Mouse (Mus musculus) forebrain, embryonic 12.5 days (tissue): ENCODE measurements around the gene Dapl1. TPM values are rescaled to one million over a fixed set of nuclear protein-coding genes. Genes with fewer than 3 reads are reported as not detected.

Experiments used
- ATAC-seq: fragments of 200-750 bp; cut with Nextera tagmentation; 2 replicates; pipeline ENCODE4 v1.8.0; 2017; ENCODE audit warnings: moderate TSS enrichment; ENCODE audit not compliant: low FRiP score
- H3K27ac ChIP-seq: fragments of 300-500 bp; sonication (generic); 2 replicates; pipeline ENCODE4 v1.5.1; 2016; ENCODE audit warnings: mild to moderate bottlenecking
- H3K27me3 ChIP-seq: fragments of 300-500 bp; sonication (generic); 2 replicates; pipeline ENCODE4 v1.6.1; 2016; ENCODE audit warnings: mild to moderate bottlenecking
- H3K36me3 ChIP-seq: fragments of 300-500 bp; sonication (generic); replicated peaks from 2 replicates; pipeline ENCODE4 v1.6.1; 2016; ENCODE audit warnings: mild to moderate bottlenecking
- H3K4me1 ChIP-seq: fragments of 300-500 bp; sonication (generic); 2 replicates; pipeline ENCODE4 v1.6.1; 2016
- H3K4me2 ChIP-seq: fragments of 300-500 bp; sonication (generic); 2 replicates; pipeline ENCODE4 v1.6.1; 2016; ENCODE audit warnings: mild to moderate bottlenecking, moderate library complexity
- H3K4me3 ChIP-seq: fragments of 300-500 bp; sonication (generic); replicated peaks from 2 replicates; pipeline ENCODE4 v1.5.1; 2016; ENCODE audit warnings: mild to moderate bottlenecking
- H3K9ac ChIP-seq: fragments of 300-500 bp; sonication (generic); 2 replicates; pipeline ENCODE4 v1.6.1; 2016; ENCODE audit warnings: mild to moderate bottlenecking
- H3K9me3 ChIP-seq: fragments of 300-500 bp; sonication (generic); 2 replicates; pipeline ENCODE4 v1.6.1; 2016
- WGBS: fragments of 180-500 bp; shearing (Covaris S2); methylation state at CpG from one replicate; pipeline ENCODE4 v1.1.7; 2016; 5-methylcytosine and 5-hydroxymethylcytosine counted together
- polyA plus RNA-seq: library from polyadenylated mRNA; unstranded; fragments of >200 nt; fragmentation: Nextera tagmentation; extraction: Ambion mirVana; gene quantifications from 2 replicates; pipeline ENCODE4 v1.2.1, GENCODE M21; 2016

The Dapl1 gene
- polyA plus RNA-seq, 1 experiment from 2014 or later: 0.61 TPM

GRCm38 (mm10) chr2:59523526-59523925 lies 39.1 kb downstream of the Dapl1 start:
- 86% methylated on average over 3 of the region's 3 CpGs for WGBS
- ATAC-seq: no peak
- 0 out of 2 replicates have a peak, but pooled peaks cover 6% of the 10 kb centered on the region for H3K4me1 ChIP-seq
- no peaks in the 10 kb centered on the region for H3K9me3 ChIP-seq
- H3K27ac ChIP-seq: no peak overlapping the region
- H3K4me2 ChIP-seq: no peak overlapping the region
- H3K9ac ChIP-seq: no peak overlapping the region
- H3K36me3 ChIP-seq: no peaks in the 10 kb centered on the region
- H3K4me3 ChIP-seq: no peak overlapping the region
- H3K27me3 ChIP-seq: peaks cover 4% of the 10 kb centered on the region; the same call in 1 of the 2 replicates

GRCm38 (mm10) chr2:59526893-59527292 lies 42.4 kb downstream of the Dapl1 start:
- no peak overlapping the region for H3K9ac ChIP-seq
- no peak overlapping the region for H3K27ac ChIP-seq
- no peak overlapping the region for H3K4me3 ChIP-seq
- H3K9me3 ChIP-seq: no peaks in the 10 kb centered on the region
- ATAC-seq: no peak
- H3K4me2 ChIP-seq: no peak overlapping the region
- no peaks in the 10 kb centered on the region; the same call in 1 of the 2 replicates for H3K27me3 ChIP-seq
- WGBS: 77% methylated on average over 9 of the region's 9 CpGs
- peaks cover 16% of the 10 kb centered on the region for H3K4me1 ChIP-seq
- no peaks in the 10 kb centered on the region for H3K36me3 ChIP-seq

- no peak for ATAC-seq
Observed at GRCm38 (mm10) chr2:59529574-59530080, 45.2 kb downstream of the Dapl1 start.

GRCm38 (mm10) chr2:59530811-59531210 lies 46.4 kb downstream of the Dapl1 start:
- 91% methylated on average over 3 of the region's 3 CpGs for WGBS

More at GRCm38 (mm10) chr2:59529574-59530080, 45.2 kb downstream of the Dapl1 start:
- no peak overlapping the region for H3K4me3 ChIP-seq
- H3K36me3 ChIP-seq: no peaks in the 10 kb centered on the region
- H3K27ac ChIP-seq: no peak overlapping the region
- no peaks in the 10 kb centered on the region for H3K9me3 ChIP-seq
- H3K27me3 ChIP-seq: no peaks in the 10 kb centered on the region
- no peak overlapping the region for H3K4me2 ChIP-seq
- H3K9ac ChIP-seq: no peak overlapping the region
- 32% methylated on average over 17 of the region's 17 CpGs for WGBS
- H3K4me1 ChIP-seq: peaks cover 10% of the 10 kb centered on the region

GRCm38 (mm10) chr2:59532999-59533398 lies 48.5 kb downstream of the Dapl1 start:
- Histone ChIP-seq H3K27ac (no peak overlapping the region), H3K9ac (no peak overlapping the region), H3K4me2 (no peak overlapping the region), H3K9me3 (no peaks in the 10 kb centered on the region), H3K36me3 (no peaks in the 10 kb centered on the region), H3K27me3 (no peaks in the 10 kb centered on the region), H3K4me1 (peaks cover 10% of the 10 kb centered on the region), H3K4me3 (no peak overlapping the region)
- 79% methylated on average over 3 of the region's 3 CpGs for WGBS
- ATAC-seq: no peak

More at GRCm38 (mm10) chr2:59530811-59531210, 46.4 kb downstream of the Dapl1 start:
- no peak for ATAC-seq
- no peak overlapping the region for H3K4me2 ChIP-seq
- no peaks in the 10 kb centered on the region for H3K27me3 ChIP-seq
- H3K4me3 ChIP-seq: no peak overlapping the region
- no peaks in the 10 kb centered on the region for H3K36me3 ChIP-seq
- H3K27ac ChIP-seq: no peak overlapping the region
- H3K9me3 ChIP-seq: no peaks in the 10 kb centered on the region
- H3K4me1 ChIP-seq: peaks cover 10% of the 10 kb centered on the region
- H3K9ac ChIP-seq: no peak overlapping the region

GRCm38 (mm10) chr2:59533504-59533903 lies 49.1 kb downstream of the Dapl1 start:
- no peaks in the 10 kb centered on the region for H3K36me3 ChIP-seq
- H3K4me3 ChIP-seq: no peak overlapping the region
- no peaks in the 10 kb centered on the region for H3K9me3 ChIP-seq
- ATAC-seq: no peak
- H3K4me2 ChIP-seq: no peak overlapping the region
- no peak overlapping the region for H3K27ac ChIP-seq
- 89% methylated on average over 10 of the region's 10 CpGs for WGBS
- peaks cover 10% of the 10 kb centered on the region for H3K4me1 ChIP-seq
- H3K27me3 ChIP-seq: no peaks in the 10 kb centered on the region
- H3K9ac ChIP-seq: no peak overlapping the region

- Histone ChIP-seq H3K9me3 (no peaks in the 10 kb centered on the region), H3K27me3 (no peaks in the 10 kb centered on the region), H3K4me1 (peaks cover 10% of the 10 kb centered on the region), H3K9ac (no peak overlapping the region), H3K36me3 (no peaks in the 10 kb centered on the region), H3K4me3 (no peak overlapping the region), H3K27ac (no peak overlapping the region), H3K4me2 (no peak overlapping the region)
- no peak for ATAC-seq
- 84% methylated on average over 15 of the region's 15 CpGs for WGBS
Observed at GRCm38 (mm10) chr2:59533971-59534748, 49.7 kb downstream of the Dapl1 start.

- WGBS: 89% methylated on average over 2 of the region's 2 CpGs
- H3K27me3 ChIP-seq: no peaks in the 10 kb centered on the region
- 0 out of 2 replicates have a peak, but pooled peaks cover 4% of the 10 kb centered on the region for H3K4me1 ChIP-seq
- no peak overlapping the region for H3K27ac ChIP-seq
- H3K4me3 ChIP-seq: no peak overlapping the region
- H3K36me3 ChIP-seq: no peaks in the 10 kb centered on the region
- no peak overlapping the region for H3K9ac ChIP-seq
- no peak for ATAC-seq
- H3K9me3 ChIP-seq: no peaks in the 10 kb centered on the region
- H3K4me2 ChIP-seq: no peak overlapping the region
Observed at GRCm38 (mm10) chr2:59536958-59537357, 52.5 kb downstream of the Dapl1 start.

GRCm38 (mm10) chr2:59538031-59538430 lies 53.6 kb downstream of the Dapl1 start:
- no peak overlapping the region for H3K4me3 ChIP-seq
- no peak for ATAC-seq
- H3K4me2 ChIP-seq: no peak overlapping the region
- no peaks in the 10 kb centered on the region for H3K36me3 ChIP-seq
- H3K27me3 ChIP-seq: no peaks in the 10 kb centered on the region
- WGBS: 83% methylated on average over 7 of the region's 7 CpGs
- H3K4me1 ChIP-seq: peaks cover 5% of the 10 kb centered on the region; the same call in 1 of the 2 replicates
- H3K27ac ChIP-seq: no peak overlapping the region
- H3K9me3 ChIP-seq: no peaks in the 10 kb centered on the region
- no peak overlapping the region for H3K9ac ChIP-seq

GRCm38 (mm10) chr2:59539796-59540195 lies 55.3 kb downstream of the Dapl1 start:
- no peak for ATAC-seq
- no peak overlapping the region for H3K4me3 ChIP-seq
- no peaks in the 10 kb centered on the region for H3K36me3 ChIP-seq
- H3K4me1 ChIP-seq: peaks cover 21% of the 10 kb centered on the region
- no peak overlapping the region for H3K9ac ChIP-seq
- H3K27me3 ChIP-seq: no peaks in the 10 kb centered on the region
- H3K9me3 ChIP-seq: no peaks in the 10 kb centered on the region
- H3K4me2 ChIP-seq: no peak overlapping the region
- no peak overlapping the region for H3K27ac ChIP-seq
- WGBS: 80% methylated on average over 4 of the region's 4 CpGs

GRCm38 (mm10) chr2:59541121-59541887 lies 56.9 kb downstream of the Dapl1 start:
- Histone ChIP-seq H3K27ac (no peak overlapping the region), H3K9me3 (no peaks in the 10 kb centered on the region), H3K36me3 (no peaks in the 10 kb centered on the region), H3K4me1 (peaks cover 25% of the 10 kb centered on the region), H3K4me3 (no peak overlapping the region), H3K4me2 (no peak overlapping the region), H3K27me3 (no peaks in the 10 kb centered on the region), H3K9ac (no peak overlapping the region)
- WGBS: 21% methylated on average over 11 of the region's 11 CpGs
- ATAC-seq: peak; percentile 75

GRCm38 (mm10) chr2:59543543-59544065 lies 59.2 kb downstream of the Dapl1 start:
- Histone ChIP-seq H3K27ac (no peak overlapping the region), H3K4me3 (no peak overlapping the region), H3K4me2 (no peak overlapping the region; the same call in 1 of the 2 replicates), H3K9ac (no peak overlapping the region), H3K36me3 (no peaks in the 10 kb centered on the region), H3K27me3 (no peaks in the 10 kb centered on the region), H3K9me3 (no peaks in the 10 kb centered on the region), H3K4me1 (peaks cover 25% of the 10 kb centered on the region)
- ATAC-seq: 0 out of 2 replicates have a peak, but pooled peaks have one; percentile 22
- 16% methylated on average over 9 of the region's 9 CpGs for WGBS
